Mouse (Mus musculus): ENCODE results near the gene P2rx3. TPM values are rescaled to one million over a fixed set of nuclear protein-coding genes. Genes with fewer than 3 reads are reported as not detected.

P2rx3 gene
- polyA plus RNA-seq, 1 experiment from 2014 or later: 7.1 TPM

DNA sequence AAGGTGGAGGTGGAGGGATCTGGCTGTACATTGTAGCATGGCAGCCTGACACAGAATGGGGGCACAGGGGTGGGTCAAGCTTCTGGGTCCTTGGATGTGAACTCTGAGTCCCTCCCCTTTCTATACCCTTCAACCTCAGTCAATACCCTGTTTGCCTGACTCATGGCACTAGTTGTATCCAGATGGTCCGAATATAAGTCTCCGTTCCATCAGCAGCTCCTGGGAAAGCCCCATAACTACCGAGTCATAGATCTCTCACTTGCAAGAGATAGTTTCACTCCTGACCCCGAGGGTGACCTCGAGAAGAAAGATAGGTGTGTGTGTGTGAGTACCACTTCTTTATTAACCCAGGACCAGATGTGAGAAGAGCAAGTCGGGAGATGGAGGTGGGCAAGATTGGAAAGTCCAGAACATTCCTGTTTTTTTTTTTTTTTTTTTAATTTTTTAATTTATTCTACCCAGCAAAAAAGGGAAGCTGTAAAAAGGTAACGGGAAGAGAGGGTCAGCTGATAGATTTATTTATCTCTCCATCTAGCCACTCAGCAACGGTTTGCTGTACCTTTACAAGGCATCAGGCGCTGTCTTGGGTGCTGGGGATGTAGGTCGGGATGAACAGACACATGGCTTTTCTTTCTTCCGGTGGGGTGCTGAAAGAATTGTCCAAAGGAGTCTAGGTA lies 78.5 kb downstream of the P2rx3 start:
- WGBS: 92% methylated on average over 11 of the region's 11 CpGs
- Histone ChIP-seq H3K4me3 (ENCODE audit: low read depth, low read length) (no peak overlapping the region), H3K27ac (ENCODE audit: low read depth, low read length) (no peak overlapping the region), H3K9me3 (ENCODE audit: control insufficient read depth, low read length) (no peaks in the 10 kb centered on the region), H3K9ac (ENCODE audit: low read depth, low read length) (no peak overlapping the region), H3K4me2 (replicated peaks; ENCODE audit: low read depth, low read length) (no peak overlapping the region), H3K27me3 (ENCODE audit: control insufficient read depth, insufficient read depth, low read length) (no peaks in the 10 kb centered on the region), H3K4me1 (replicated peaks; ENCODE audit: control insufficient read depth, insufficient read depth, low read length) (no peaks in the 10 kb centered on the region), H3K36me3 (ENCODE audit: control insufficient read depth, insufficient read depth, low read length) (no peaks in the 10 kb centered on the region)
- ATAC-seq (ENCODE audit: low FRiP score) (no peak), DNase-seq (ENCODE audit: low spot score) (no peak)

- no peaks in the 10 kb centered on the region for H3K27me3 ChIP-seq (ENCODE audit: control insufficient read depth, insufficient read depth, low read length)
- no peak overlapping the region for H3K9ac ChIP-seq (ENCODE audit: low read depth, low read length)
- no peaks in the 10 kb centered on the region for H3K4me1 ChIP-seq (replicated peaks; ENCODE audit: control insufficient read depth, insufficient read depth, low read length)
- no peak overlapping the region for H3K27ac ChIP-seq (ENCODE audit: low read depth, low read length)
- no peaks in the 10 kb centered on the region for H3K36me3 ChIP-seq (ENCODE audit: control insufficient read depth, insufficient read depth, low read length)
- WGBS: 59% methylated on average over 5 of the region's 5 CpGs
- DNase-seq (ENCODE audit: low spot score): peak; percentile 73
- H3K9me3 ChIP-seq (ENCODE audit: control insufficient read depth, low read length): no peaks in the 10 kb centered on the region
- H3K4me2 ChIP-seq (replicated peaks; ENCODE audit: low read depth, low read length): no peak overlapping the region
- no peak overlapping the region for H3K4me3 ChIP-seq (ENCODE audit: low read depth, low read length)
- ATAC-seq (ENCODE audit: low FRiP score): peak; percentile 66; the same call in 1 of the 2 replicates
Observed at GRCm38 (mm10) chr2:84956274-84956673, 81.0 kb downstream of the P2rx3 start.

- 93% methylated on average over 9 of the region's 9 CpGs for WGBS
- Histone ChIP-seq H3K9me3 (ENCODE audit: control insufficient read depth, low read length) (no peaks in the 10 kb centered on the region), H3K27ac (ENCODE audit: low read depth, low read length) (no peak overlapping the region), H3K4me2 (replicated peaks; ENCODE audit: low read depth, low read length) (no peak overlapping the region), H3K4me3 (ENCODE audit: low read depth, low read length) (no peak overlapping the region), H3K4me1 (replicated peaks; ENCODE audit: control insufficient read depth, insufficient read depth, low read length) (no peaks in the 10 kb centered on the region), H3K9ac (ENCODE audit: low read depth, low read length) (no peak overlapping the region), H3K36me3 (ENCODE audit: control insufficient read depth, insufficient read depth, low read length) (no peaks in the 10 kb centered on the region), H3K27me3 (ENCODE audit: control insufficient read depth, insufficient read depth, low read length) (no peaks in the 10 kb centered on the region)
- no peak for ATAC-seq (ENCODE audit: low FRiP score)
- no peak for DNase-seq (ENCODE audit: low spot score)
Observed at GRCm38 (mm10) chr2:84955435-84955834, 81.8 kb downstream of the P2rx3 start.

GRCm38 (mm10) chr2:84952693-84953092 lies 84.6 kb downstream of the P2rx3 start:
- WGBS: 82% methylated on average over 4 of the region's 4 CpGs
- DNase-seq (ENCODE audit: low spot score) (no peak), ATAC-seq (ENCODE audit: low FRiP score) (no peak)
- Histone ChIP-seq H3K9me3 (ENCODE audit: control insufficient read depth, low read length) (no peaks in the 10 kb centered on the region), H3K27ac (ENCODE audit: low read depth, low read length) (no peak overlapping the region), H3K36me3 (ENCODE audit: control insufficient read depth, insufficient read depth, low read length) (no peaks in the 10 kb centered on the region), H3K9ac (ENCODE audit: low read depth, low read length) (no peak overlapping the region), H3K27me3 (ENCODE audit: control insufficient read depth, insufficient read depth, low read length) (no peaks in the 10 kb centered on the region), H3K4me2 (replicated peaks; ENCODE audit: low read depth, low read length) (no peak overlapping the region), H3K4me3 (ENCODE audit: low read depth, low read length) (no peak overlapping the region), H3K4me1 (replicated peaks; ENCODE audit: control insufficient read depth, insufficient read depth, low read length) (no peaks in the 10 kb centered on the region)

GRCm38 (mm10) chr2:84952251-84952650 lies 85.0 kb downstream of the P2rx3 start:
- Histone ChIP-seq H3K4me2 (replicated peaks; ENCODE audit: low read depth, low read length) (no peak overlapping the region), H3K36me3 (ENCODE audit: control insufficient read depth, insufficient read depth, low read length) (no peaks in the 10 kb centered on the region), H3K27ac (ENCODE audit: low read depth, low read length) (no peak overlapping the region), H3K9me3 (ENCODE audit: control insufficient read depth, low read length) (no peaks in the 10 kb centered on the region), H3K4me3 (ENCODE audit: low read depth, low read length) (no peak overlapping the region), H3K9ac (ENCODE audit: low read depth, low read length) (no peak overlapping the region), H3K27me3 (ENCODE audit: control insufficient read depth, insufficient read depth, low read length) (no peaks in the 10 kb centered on the region), H3K4me1 (replicated peaks; ENCODE audit: control insufficient read depth, insufficient read depth, low read length) (no peaks in the 10 kb centered on the region)
- WGBS: 94% methylated on average over 1 of the region's 1 CpGs
- DNase-seq (ENCODE audit: low spot score): no peak
- ATAC-seq (ENCODE audit: low FRiP score): no peak

DNA sequence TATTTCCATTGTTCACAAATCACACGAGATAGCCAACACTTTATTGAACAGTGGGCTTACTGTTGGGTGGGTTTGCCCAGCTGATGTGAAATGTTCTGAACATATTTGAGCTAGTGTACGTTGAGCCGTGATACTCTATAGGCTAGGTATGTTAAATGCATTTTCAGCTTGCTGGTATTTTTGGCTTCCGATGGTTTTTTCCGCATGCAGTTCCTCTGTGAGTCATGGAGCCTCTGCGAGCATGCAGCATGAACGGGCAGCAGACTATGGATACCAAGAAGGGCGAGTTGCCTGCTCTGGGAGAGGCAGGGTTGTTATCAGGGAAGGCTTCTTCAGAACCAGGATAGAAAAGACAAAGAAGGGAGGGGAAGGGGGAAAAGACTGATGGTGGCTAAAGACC lies 86.2 kb downstream of the P2rx3 start:
- H3K36me3 ChIP-seq (ENCODE audit: control insufficient read depth, insufficient read depth, low read length): no peaks in the 10 kb centered on the region
- WGBS: 93% methylated on average over 8 of the region's 8 CpGs
- H3K9ac ChIP-seq (ENCODE audit: low read depth, low read length): no peak overlapping the region
- no peaks in the 10 kb centered on the region for H3K9me3 ChIP-seq (ENCODE audit: control insufficient read depth, low read length)
- no peak overlapping the region for H3K4me2 ChIP-seq (replicated peaks; ENCODE audit: low read depth, low read length)
- no peaks in the 10 kb centered on the region for H3K27me3 ChIP-seq (ENCODE audit: control insufficient read depth, insufficient read depth, low read length)
- DNase-seq (ENCODE audit: low spot score) (no peak), ATAC-seq (ENCODE audit: low FRiP score) (no peak)
- no peak overlapping the region for H3K27ac ChIP-seq (ENCODE audit: low read depth, low read length)
- no peaks in the 10 kb centered on the region for H3K4me1 ChIP-seq (replicated peaks; ENCODE audit: control insufficient read depth, insufficient read depth, low read length)
- no peak overlapping the region for H3K4me3 ChIP-seq (ENCODE audit: low read depth, low read length)

DNA sequence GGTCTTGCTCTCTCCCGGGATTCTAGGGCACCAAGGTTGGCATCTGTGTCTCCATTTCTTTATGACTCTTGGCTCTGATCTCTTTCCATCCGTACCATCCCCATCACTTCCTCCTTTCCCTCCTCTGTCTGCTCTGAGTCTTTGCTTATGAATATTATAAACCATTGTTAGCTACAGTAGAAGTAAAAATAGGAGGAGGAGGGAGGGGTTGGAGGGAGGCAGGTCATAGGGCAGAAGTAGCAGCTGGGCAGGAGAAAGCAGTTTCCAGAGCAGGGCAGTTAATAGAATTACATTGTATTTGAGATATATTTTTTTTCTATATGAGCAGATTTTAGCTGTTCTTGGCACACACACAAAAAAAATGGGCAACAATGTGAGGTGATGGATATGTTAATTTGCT lies 88.5 kb downstream of the P2rx3 start:
- DNase-seq (ENCODE audit: low spot score) (no peak), ATAC-seq (ENCODE audit: low FRiP score) (no peak)
- no peaks in the 10 kb centered on the region for H3K27me3 ChIP-seq (ENCODE audit: control insufficient read depth, insufficient read depth, low read length)
- H3K4me3 ChIP-seq (ENCODE audit: low read depth, low read length): no peak overlapping the region
- H3K36me3 ChIP-seq (ENCODE audit: control insufficient read depth, insufficient read depth, low read length): no peaks in the 10 kb centered on the region
- H3K9me3 ChIP-seq (ENCODE audit: control insufficient read depth, low read length): no peaks in the 10 kb centered on the region
- no peak overlapping the region for H3K9ac ChIP-seq (ENCODE audit: low read depth, low read length)
- H3K4me1 ChIP-seq (replicated peaks; ENCODE audit: control insufficient read depth, insufficient read depth, low read length): no peaks in the 10 kb centered on the region
- no peak overlapping the region for H3K4me2 ChIP-seq (replicated peaks; ENCODE audit: low read depth, low read length)
- H3K27ac ChIP-seq (ENCODE audit: low read depth, low read length): no peak overlapping the region
- WGBS: 87% methylated on average over 2 of the region's 2 CpGs

Other genes with a start within 250 kb of the P2rx3 start
- gene Ube2l6, start 238.6 kb downstream of the P2rx3 start, polyA plus RNA-seq (2014; fragmentation: Nextera tagmentation; extraction: Ambion mirVana): 39.7 and 42.1 TPM in 2 replicates
- gene Smtnl1, start 214.8 kb downstream of the P2rx3 start, polyA plus RNA-seq (2014; fragmentation: Nextera tagmentation; extraction: Ambion mirVana): not detected in 2 replicates
- 43.1 and 44.2 TPM in 2 replicates for gene Timm10, start 210.5 kb downstream of the P2rx3 start, polyA plus RNA-seq (2014; fragmentation: Nextera tagmentation; extraction: Ambion mirVana)
- 14.5 and 19.6 TPM in 2 replicates for gene Slc43a1, start 198.6 kb downstream of the P2rx3 start, polyA plus RNA-seq (2014; fragmentation: Nextera tagmentation; extraction: Ambion mirVana)
- 1.9 and 2.8 TPM in 2 replicates for gene Rtn4rl2, start 150.8 kb downstream of the P2rx3 start, polyA plus RNA-seq (2014; fragmentation: Nextera tagmentation; extraction: Ambion mirVana)
- 25.5 and 27.0 TPM in 2 replicates for gene Slc43a3, start 100.9 kb downstream of the P2rx3 start, polyA plus RNA-seq (2014; fragmentation: Nextera tagmentation; extraction: Ambion mirVana)
- 1.3 TPM in 1 of 2 replicates, not detected in the other for gene Prg2, start 57.0 kb downstream of the P2rx3 start, polyA plus RNA-seq (2014; fragmentation: Nextera tagmentation; extraction: Ambion mirVana)
- not detected in 2 replicates for gene Prg3, start 49.2 kb downstream of the P2rx3 start, polyA plus RNA-seq (2014; fragmentation: Nextera tagmentation; extraction: Ambion mirVana)
- gene Ssrp1, start 228 bp downstream of the P2rx3 start, polyA plus RNA-seq (2014; fragmentation: Nextera tagmentation; extraction: Ambion mirVana): 306 and 340 TPM in 2 replicates
- 10.4 and 11.8 TPM in 2 replicates for gene Tnks1bp1, start 10.6 kb upstream of the P2rx3 start, polyA plus RNA-seq (2014; fragmentation: Nextera tagmentation; extraction: Ambion mirVana)
- gene Aplnr, start 98.8 kb upstream of the P2rx3 start, polyA plus RNA-seq (2014; fragmentation: Nextera tagmentation; extraction: Ambion mirVana): 36.6 and 37.3 TPM in 2 replicates
- 1.1 and 2.3 TPM in 2 replicates for gene Lrrc55, start 159.7 kb upstream of the P2rx3 start, polyA plus RNA-seq (2014; fragmentation: Nextera tagmentation; extraction: Ambion mirVana)